Mouse (Mus musculus) heart, adult 2 months (tissue): ENCODE measurements around the gene Nkiras1.

Source experiments
- CTCF ChIP-seq: fragments of 200-600 bp; IDR thresholded peaks from 2 replicates; pipeline ENCODE4 v1.8.1; 2022; ENCODE audit warnings: antibody characterized with exemption, mild to moderate bottlenecking, moderate library complexity
- POLR2A ChIP-seq: fragments of 200-500 bp; IDR thresholded peaks from 2 replicates; pipeline ENCODE4 v1.6.1; 2011; ENCODE audit warnings: mild to moderate bottlenecking, low read depth, low read length, control low read depth; ENCODE audit not compliant: insufficient read depth

DNA sequence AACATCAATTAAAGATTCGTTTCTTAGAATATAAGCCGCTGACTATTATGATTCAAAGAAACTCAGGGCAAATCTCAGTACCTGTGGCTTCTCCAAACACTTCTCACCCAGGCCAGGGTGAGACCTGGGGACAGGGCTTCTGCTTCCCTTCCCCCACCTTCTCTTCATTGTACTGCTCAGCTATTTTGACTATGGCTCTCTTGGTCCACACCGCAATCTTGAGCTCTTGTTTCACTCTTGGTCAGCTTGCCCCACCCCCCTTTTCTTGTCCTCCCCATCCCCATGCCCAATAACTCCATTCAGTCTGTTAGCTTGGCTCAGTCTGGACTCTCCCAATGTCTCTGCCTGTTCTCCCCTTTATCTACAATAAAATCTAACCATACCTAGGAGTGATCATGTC, 14.5 kb downstream of the Nkiras1 start:
- no peak for TF ChIP-seq CTCF
- no peak for TF ChIP-seq POLR2A
